Mouse (Mus musculus) skeletal muscle tissue, adult 2 months (tissue): ENCODE results near the gene Sh3gl2.

ENCODE experiments used
- DNase-seq: peaks from one replicate; pipeline ENCODE4 v3.0.0-alpha.2; 2012; ENCODE audit warnings: low read depth, low spot score

Gene Sh3gl2

GRCm38 (mm10) chr4:85613331-85613730 lies 408.4 kb downstream of the Sh3gl2 start:
- DNase-seq, result no peak

- DNase-seq, result no peak
Observed at GRCm38 (mm10) chr4:85618746-85619145, 413.8 kb downstream of the Sh3gl2 start.

- peak; percentile 27 for DNase-seq
Observed at GRCm38 (mm10) chr4:85619261-85619660, 414.3 kb downstream of the Sh3gl2 start.

GRCm38 (mm10) chr4:85629381-85629780 lies 424.5 kb downstream of the Sh3gl2 start:
- no peak for DNase-seq

DNA sequence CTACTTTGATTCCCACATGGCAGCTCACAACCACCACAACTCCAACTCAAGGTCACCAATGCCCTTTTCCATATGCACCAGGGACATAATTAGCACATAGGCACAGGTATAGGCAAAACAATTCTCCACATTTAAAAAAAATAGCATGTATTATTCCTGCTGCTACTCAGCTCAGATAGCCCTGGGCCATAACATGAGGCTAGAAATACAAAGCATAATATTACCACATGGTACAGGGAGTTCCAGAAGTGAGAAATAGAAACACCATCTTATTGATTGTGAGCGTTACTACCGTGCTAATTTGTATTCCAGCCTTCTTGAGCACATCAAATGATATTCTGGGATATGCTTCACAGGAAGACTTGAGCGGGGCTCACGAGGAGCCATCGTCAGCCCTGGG lies 464.3 kb downstream of the Sh3gl2 start:
- DNase-seq, result no peak

DNA sequence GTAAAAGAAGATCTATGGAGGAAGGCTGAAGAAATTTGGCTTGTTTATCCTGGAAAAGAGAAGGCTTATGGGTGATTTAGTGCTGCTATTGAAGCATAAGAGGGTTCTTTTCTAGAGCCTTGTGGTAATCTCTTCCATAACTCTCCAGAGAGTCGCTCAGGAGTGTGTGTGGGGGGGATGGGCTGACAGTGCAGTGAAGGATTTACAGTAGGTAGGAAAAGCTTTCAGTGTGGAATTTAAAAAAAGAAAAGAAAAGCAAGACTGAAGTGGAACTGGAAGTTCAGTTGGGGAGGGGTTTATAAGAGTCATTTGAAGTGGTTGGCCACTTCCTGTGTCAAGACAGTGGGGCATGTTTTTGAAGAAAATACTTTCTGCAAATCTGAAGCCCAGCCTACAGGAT lies 464.8 kb downstream of the Sh3gl2 start:
- DNase-seq, result no peak

DNA sequence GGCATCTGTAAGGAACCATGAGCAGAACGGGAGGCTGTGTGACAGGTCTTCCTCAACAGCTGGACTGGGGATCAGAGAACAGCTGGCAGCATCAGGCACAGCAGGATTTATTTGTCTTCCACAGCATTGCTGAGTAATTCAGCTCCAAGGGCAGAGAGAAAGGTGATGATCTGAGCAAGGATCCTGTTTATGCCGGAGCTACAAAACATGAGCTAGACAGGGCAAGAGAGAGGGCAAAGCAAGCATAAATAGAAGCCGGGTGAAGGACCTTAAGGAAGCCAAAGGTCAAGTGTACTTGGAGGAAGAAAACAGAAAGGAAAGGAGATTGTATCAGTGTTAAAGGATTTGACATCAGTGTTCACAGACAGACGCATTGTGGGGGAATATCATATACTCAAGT lies 467.4 kb downstream of the Sh3gl2 start:
- DNase-seq, result no peak

DNA sequence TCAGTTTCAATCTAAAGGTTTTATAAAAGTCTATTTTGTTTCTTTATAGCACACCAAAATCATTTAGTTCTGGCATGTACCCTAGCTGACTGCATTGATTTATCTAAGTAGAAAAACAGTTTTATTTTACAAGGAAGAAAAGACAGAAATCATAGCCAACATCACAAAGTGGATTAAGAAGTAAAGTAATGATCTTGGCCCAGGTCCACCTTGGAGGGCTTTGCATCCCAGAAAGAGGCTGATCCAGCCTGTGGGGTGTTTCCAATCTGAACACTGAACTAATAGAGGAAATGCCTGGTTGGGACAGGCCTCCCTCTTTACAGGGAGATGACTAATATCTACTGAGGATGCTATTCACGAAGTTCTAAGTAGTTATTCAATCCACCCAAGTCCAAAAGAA lies 472.7 kb downstream of the Sh3gl2 start:
- no peak for DNase-seq

GRCm38 (mm10) chr4:85686160-85686559 lies 481.2 kb downstream of the Sh3gl2 start:
- DNase-seq, result no peak
